Mouse (Mus musculus) liver, adult 2 months (tissue): ENCODE results near the gene Npy4r.

Experiments used
- CTCF ChIP-seq: fragments of 200-500 bp; IDR thresholded peaks from 2 replicates; pipeline ENCODE4 v1.5.1; 2011; ENCODE audit warnings: low read depth, low read length, control low read depth
- POLR2A ChIP-seq: fragments of 200-500 bp; IDR thresholded peaks from 2 replicates; pipeline ENCODE4 v1.6.1; 2011; ENCODE audit warnings: low read length, control low read depth; ENCODE audit not compliant: insufficient read depth; ENCODE audit errors: extremely low read depth

GRCm38 (mm10) chr14:34154601-34155337 lies 2.5 kb upstream of the Npy4r start:
- no peak for TF ChIP-seq POLR2A
- TF ChIP-seq CTCF = peak; percentile 70
